Mouse (Mus musculus) CH12.LX (cell line): ENCODE data around the gene Lzts3. TPM values are rescaled to one million over a fixed set of nuclear protein-coding genes. Genes with fewer than 3 reads are reported as not detected.

Source experiments
- DNase-seq: peaks from one replicate; pipeline ENCODE4 v3.0.0-alpha.2; 2013; ENCODE audit errors: extremely low read depth
- H3K27ac ChIP-seq: 2 replicates; pipeline ENCODE4 v1.5.1; 2012; ENCODE audit warnings: low read depth, mild to moderate bottlenecking, control low read depth, moderate library complexity; ENCODE audit not compliant: insufficient read depth
- H3K27me3 ChIP-seq: replicated peaks from 2 replicates; pipeline ENCODE3; 2012; ENCODE audit warnings: inconsistent platforms
- H3K36me3 ChIP-seq, 2 experiments: replicated peaks in 1 of 2; 2 replicates each; pipeline versions ENCODE3 to v1.6.1; 2012; ENCODE audit warnings: inconsistent platforms in 1 of 2, low read length in 1 of 2, mild to moderate bottlenecking in 1 of 2, mixed read lengths in 1 of 2, moderate library complexity in 1 of 2; ENCODE audit not compliant: control insufficient read depth in 1 of 2, insufficient read depth in 1 of 2
- H3K4me1 ChIP-seq, 2 experiments: 2 replicates each; pipeline ENCODE4 v1.6.1; 2012; ENCODE audit warnings: inconsistent platforms in 1 of 2, moderate library complexity in 1 of 2; ENCODE audit not compliant: insufficient read depth in 2 of 2, control insufficient read depth in 1 of 2
- H3K4me2 ChIP-seq: 2 replicates; pipeline ENCODE4 v1.6.1; 2012; ENCODE audit warnings: low read depth, mild to moderate bottlenecking, control low read depth; ENCODE audit not compliant: poor library complexity, insufficient read depth, severe bottlenecking
- H3K4me3 ChIP-seq, 3 experiments: fragments of 150-350 bp in 1 of 3; sonication (generic) in 1 of 3; replicated peaks in 1 of 3; 2 replicates each; pipeline versions ENCODE3 to v1.5.1; 2011 to 2012; ENCODE audit warnings: low read depth in 2 of 3, low read length in 2 of 3, mild to moderate bottlenecking in 2 of 3, moderate library complexity in 2 of 3, control low read depth in 1 of 3, improper control_type of control experiment in 1 of 3, inconsistent platforms in 1 of 3, mixed read lengths in 1 of 3; ENCODE audit not compliant: poor library complexity in 1 of 3
- H3K79me2 ChIP-seq: replicated peaks from 2 replicates; pipeline ENCODE4 v1.6.1; 2012; ENCODE audit warnings: mild to moderate bottlenecking, moderate library complexity; ENCODE audit not compliant: control insufficient read depth, poor library complexity, insufficient read depth, severe bottlenecking; ENCODE audit errors: extremely low read depth
- H3K9ac ChIP-seq: 2 replicates; pipeline ENCODE4 v1.6.1; 2012; ENCODE audit warnings: low read depth, mild to moderate bottlenecking, control low read depth, moderate library complexity; ENCODE audit not compliant: insufficient read depth
- H3K9me3 ChIP-seq: replicated peaks from 2 replicates; pipeline ENCODE3; 2012; ENCODE audit warnings: low read length, inconsistent platforms, mixed read lengths
- BHLHE40 ChIP-seq: IDR thresholded peaks from 2 replicates; pipeline ENCODE4 v1.6.1; 2011; ENCODE audit warnings: mild to moderate bottlenecking, low read depth, low read length, improper control_type of control experiment
- CHD1 ChIP-seq: IDR thresholded peaks from 2 replicates; pipeline ENCODE4 v1.6.1; 2012; ENCODE audit warnings: low read depth, low read length, improper control_type of control experiment, inconsistent platforms
- CTCF ChIP-seq, 2 experiments: IDR thresholded peaks in 1 of 2; conservative IDR thresholded peaks in 1 of 2; 2 replicates each; pipeline ENCODE4 v1.5.1; 2011 to 2012; ENCODE audit warnings: low read depth in 2 of 2, low read length in 2 of 2, improper control_type of control experiment in 1 of 2, inconsistent platforms in 1 of 2, mild to moderate bottlenecking in 1 of 2, moderate library complexity in 1 of 2
- ETS1 ChIP-seq: conservative IDR thresholded peaks from 2 replicates; pipeline ENCODE4 v1.6.1; 2012; ENCODE audit warnings: low read depth, mild to moderate bottlenecking, inconsistent platforms, low read length, improper control_type of control experiment, moderate library complexity
- HCFC1 ChIP-seq: IDR thresholded peaks from 2 replicates; pipeline ENCODE4 v1.6.1; 2012; ENCODE audit warnings: low read depth, mild to moderate bottlenecking, inconsistent platforms, low read length, improper control_type of control experiment
- IRF4 ChIP-seq: IDR thresholded peaks from 2 replicates; pipeline ENCODE4 v1.6.1; 2014; ENCODE audit warnings: low read depth, mild to moderate bottlenecking, inconsistent platforms, low read length, improper control_type of control experiment
- JUN ChIP-seq: IDR thresholded peaks from 2 replicates; pipeline ENCODE4 v1.6.1; 2011; ENCODE audit warnings: low read depth, mild to moderate bottlenecking, low read length, improper control_type of control experiment, moderate library complexity; ENCODE audit not compliant: insufficient read depth
- JUND ChIP-seq: conservative IDR thresholded peaks from 2 replicates; pipeline ENCODE4 v1.6.1; 2011; ENCODE audit warnings: low read depth, low read length, improper control_type of control experiment
- MAFK ChIP-seq: IDR thresholded peaks from 2 replicates; pipeline ENCODE4 v1.6.1; 2011; ENCODE audit warnings: low read length, improper control_type of control experiment; ENCODE audit not compliant: insufficient replicate concordance
- MAX ChIP-seq: IDR thresholded peaks from 2 replicates; pipeline ENCODE4 v1.6.1; 2011; ENCODE audit warnings: low read length, improper control_type of control experiment
- MAZ ChIP-seq: IDR thresholded peaks from 2 replicates; pipeline ENCODE4 v1.6.1; 2012; ENCODE audit warnings: low read depth, mild to moderate bottlenecking, inconsistent platforms, low read length, improper control_type of control experiment, moderate library complexity
- MEF2A ChIP-seq: IDR thresholded peaks from 2 replicates; pipeline ENCODE4 v1.6.1; 2014; ENCODE audit warnings: low read depth, mild to moderate bottlenecking, inconsistent platforms, low read length, improper control_type of control experiment, borderline replicate concordance
- MXI1 ChIP-seq: IDR thresholded peaks from 2 replicates; pipeline ENCODE4 v1.6.1; 2011; ENCODE audit warnings: mild to moderate bottlenecking, low read depth, low read length, improper control_type of control experiment
- NELFE ChIP-seq: IDR thresholded peaks from 2 replicates; pipeline ENCODE4 v1.6.1; 2011; ENCODE audit warnings: low read depth, low read length, improper control_type of control experiment
- POLR2A ChIP-seq: IDR thresholded peaks from 2 replicates; pipeline ENCODE4 v1.6.1; 2011; ENCODE audit warnings: low read depth, mild to moderate bottlenecking, improper control_type of control experiment, low read length
- POLR2AphosphoS2 ChIP-seq: IDR thresholded peaks from 2 replicates; pipeline ENCODE4 v1.6.1; 2011; ENCODE audit warnings: low read depth, low read length, improper control_type of control experiment
- RCOR1 ChIP-seq: conservative IDR thresholded peaks from 2 replicates; pipeline ENCODE4 v1.6.1; 2012; ENCODE audit warnings: low read depth, mild to moderate bottlenecking, inconsistent platforms, low read length, improper control_type of control experiment
- SIN3A ChIP-seq: IDR thresholded peaks from 2 replicates; pipeline ENCODE4 v1.6.1; 2012; ENCODE audit warnings: low read length, improper control_type of control experiment, inconsistent platforms
- TBP ChIP-seq: conservative IDR thresholded peaks from 2 replicates; pipeline ENCODE4 v1.6.1; 2011; ENCODE audit warnings: low read depth, low read length, improper control_type of control experiment
- TCF12 ChIP-seq: IDR thresholded peaks from 2 replicates; pipeline ENCODE4 v1.6.1; 2014; ENCODE audit warnings: low read depth, mild to moderate bottlenecking, inconsistent platforms, low read length, improper control_type of control experiment
- USF1 ChIP-seq: IDR thresholded peaks from 2 replicates; pipeline ENCODE4 v1.6.1; 2014; ENCODE audit warnings: low read depth, mild to moderate bottlenecking, inconsistent platforms, low read length, improper control_type of control experiment
- USF2 ChIP-seq: conservative IDR thresholded peaks from 2 replicates; pipeline ENCODE4 v1.6.1; 2011; ENCODE audit warnings: low read depth, low read length, improper control_type of control experiment
- ZKSCAN1 ChIP-seq: IDR thresholded peaks from 2 replicates; pipeline ENCODE4 v1.6.1; 2012; ENCODE audit warnings: low read depth, inconsistent platforms, low read length, improper control_type of control experiment, borderline replicate concordance
- ZNF384 ChIP-seq: IDR thresholded peaks from 2 replicates; pipeline ENCODE4 v1.6.1; 2012; ENCODE audit warnings: low read depth, low read length, improper control_type of control experiment, inconsistent platforms
- dilution Hi-C: fragments of 300-500 bp; cut with MboI; formaldehyde crosslinking; loops from 2 replicates; pipeline ENCODE4 v1.14.3; 2020; ENCODE audit warnings: low sequenced_read_pairs; ENCODE audit not compliant: extremely low pct_unique_long_range_greater_than_20kb, extremely low pct_ligation_motif_present
- in situ Hi-C: fragments of 300-500 bp; cut with MboI; formaldehyde crosslinking; loops from 3 replicates; pipeline ENCODE4 v1.14.3; 2019; ENCODE audit warnings: low sequenced_read_pairs, low pct_ligation_motif_present, low pct_unique_long_range_greater_than_20kb, mixed read lengths
- polyA plus RNA-seq: library from polyadenylated mRNA; unstranded; fragments of >175 nt; gene quantifications from 2 replicates; pipeline ENCODE4 v1.2.1, GENCODE M21; 2012; ENCODE audit warnings: low read depth; ENCODE audit not compliant: insufficient read length
- total RNA-seq, 2 experiments: library from RNA; depleted of rRNA; stranded (reverse); fragments of 300-350 nt in 1 of 2; fragments of >200 nt in 1 of 2; gene quantifications; 2 replicates each; pipeline ENCODE4 v1.2.3; 2012 to 2014

Gene Lzts3
- total and polyA plus RNA-seq, 3 experiments: 1.5 to 4.2 (median 3.9) TPM

DNA sequence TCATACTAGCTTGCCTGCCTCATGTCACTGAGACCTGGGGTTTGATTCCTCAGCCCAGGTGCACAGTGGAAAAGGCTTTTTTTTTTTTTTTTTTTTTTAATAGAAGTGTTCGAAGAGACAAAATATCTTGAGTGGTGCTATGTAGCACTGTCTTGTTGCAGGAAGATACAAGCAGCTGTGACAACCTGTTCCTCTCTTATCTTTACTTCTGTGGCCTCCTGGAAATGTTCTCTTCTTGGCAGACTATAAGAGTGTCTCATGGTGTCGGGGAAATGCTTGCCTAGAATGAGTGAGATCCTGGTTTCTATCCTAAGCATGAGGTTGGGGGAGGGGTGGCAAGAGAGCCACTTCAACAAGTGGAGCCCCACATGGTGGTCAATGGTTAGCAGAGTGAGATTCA, 54.2 kb downstream of the Lzts3 start:
- no peak overlapping the region for H3K9ac ChIP-seq
- DNase-seq: no peak
- TF ChIP-seq HCFC1 (no peak), TCF12 (no peak), POLR2A (no peak), MAZ (no peak), ZKSCAN1 (no peak), IRF4 (no peak), CTCF (conservative IDR thresholded peaks at IDR 0.05 in 1 of 2, IDR thresholded peaks at IDR 0.05 in 1 of 2; ENCODE audit: low read depth in 2 of 2, low read length in 2 of 2) (no peak), ETS1 (no peak), SIN3A (no peak), BHLHE40 (no peak), CHD1 (no peak), ZNF384 (no peak), MAX (no peak), TBP (no peak)
- no peaks in the 10 kb centered on the region for H3K79me2 ChIP-seq
- no peak overlapping the region for H3K4me2 ChIP-seq
- H3K36me3 ChIP-seq: peaks cover 20 to 41% of the 10 kb centered on the region in 2 experiments
- H3K27ac ChIP-seq: no peak overlapping the region
- no peak overlapping the region for H3K4me3 ChIP-seq
- no peaks in the 10 kb centered on the region for H3K4me1 ChIP-seq
- in situ Hi-C loops: no loop called here
- no peaks in the 10 kb centered on the region for H3K9me3 ChIP-seq
- dilution Hi-C loops: no loop called here
- H3K27me3 ChIP-seq: no peaks in the 10 kb centered on the region

- no peak for DNase-seq
- Histone ChIP-seq H3K9ac (no peak overlapping the region), H3K27me3 (peaks cover 6% of the 10 kb centered on the region), H3K36me3 (peaks cover 9 to 20% of the 10 kb centered on the region in 2 experiments)
- dilution Hi-C loops: no loop called here
- no peak for TF ChIP-seq IRF4
- no peak for TF ChIP-seq JUN
- no peak for TF ChIP-seq MAFK
- no peak for TF ChIP-seq MAZ
- TF ChIP-seq NELFE: no peak
- TF ChIP-seq MXI1: no peak
- TF ChIP-seq JUND: no peak
- TF ChIP-seq USF2: no peak
- TF ChIP-seq USF1: no peak
- no peak for TF ChIP-seq ZNF384
- TF ChIP-seq TCF12: no peak
- no peak for TF ChIP-seq POLR2AphosphoS2
- no peak for TF ChIP-seq MEF2A
- TF ChIP-seq CHD1: no peak
- no peak for TF ChIP-seq MAX
- no peak for TF ChIP-seq ZKSCAN1
- TF ChIP-seq RCOR1: no peak
- TF ChIP-seq, all 38 proteins: peak for 0
- H3K4me2 ChIP-seq: no peak overlapping the region
- H3K4me1 ChIP-seq: no peaks in the 10 kb centered on the region
- H3K79me2 ChIP-seq: no peaks in the 10 kb centered on the region
- no peak overlapping the region for H3K4me3 ChIP-seq
- in situ Hi-C loops: no loop called here
- H3K27ac ChIP-seq: no peak overlapping the region
- H3K9me3 ChIP-seq: no peaks in the 10 kb centered on the region
Observed at GRCm38 (mm10) chr2:130586016-130586415, 56.6 kb downstream of the Lzts3 start.
